Mouse (Mus musculus) layer of hippocampus, postnatal 14 days (tissue): ENCODE data around the gene Commd3. TPM values are rescaled to one million over a fixed set of nuclear protein-coding genes. Genes with fewer than 3 reads are reported as not detected.

Experiments
- DNase-seq, 2 experiments: peaks; one replicate each; pipeline ENCODE4 v3.0.0; 2021 to 2022; ENCODE audit warnings: low spot score in 2 of 2, mixed read lengths in 1 of 2
- total RNA-seq, 2 experiments: library from RNA; stranded (reverse); gene quantifications; 2 replicates each; pipeline ENCODE4 v1.2.3; 2021

Gene Commd3
- total RNA-seq, 2 experiments from 2014 or later, result 116 to 117 TPM

- DNase-seq, result no peak
These were observed 42.2 kb downstream of the Commd3 start for GRCm38 (mm10) chr2:18714337-18714736.

GRCm38 (mm10) chr2:18718521-18718920 is 46.3 kb downstream of the Commd3 start:
- DNase-seq, result no peak

- no peak for DNase-seq
These were observed 50.1 kb downstream of the Commd3 start for GRCm38 (mm10) chr2:18722208-18722830.

- DNase-seq, result no peak
These were observed 52.3 kb downstream of the Commd3 start for GRCm38 (mm10) chr2:18724462-18724861.

Other genes starting within 250 kb of the Commd3 start
- gene Bmi1, start 4.6 kb downstream of the Commd3 start, total RNA-seq, result 10 to 100 TPM; 40.8 to 51.9 TPM
- gene Spag6, start 21.6 kb downstream of the Commd3 start, total RNA-seq, result 1 to 10 TPM; 1.8 to 1.9 TPM